Mouse (Mus musculus) C2C12 (cell line): ENCODE data around the gene Gpr153.

Experiments
- CTCF ChIP-seq: IDR thresholded peaks from one replicate; pipeline ENCODE4 v1.5.1; 2011; ENCODE audit not compliant: control insufficient read depth, insufficient read depth, insufficient read length
- MAX ChIP-seq: IDR thresholded peaks from one replicate; pipeline ENCODE4 v1.6.1; 2011; ENCODE audit warnings: mild to moderate bottlenecking, control low read depth

DNA sequence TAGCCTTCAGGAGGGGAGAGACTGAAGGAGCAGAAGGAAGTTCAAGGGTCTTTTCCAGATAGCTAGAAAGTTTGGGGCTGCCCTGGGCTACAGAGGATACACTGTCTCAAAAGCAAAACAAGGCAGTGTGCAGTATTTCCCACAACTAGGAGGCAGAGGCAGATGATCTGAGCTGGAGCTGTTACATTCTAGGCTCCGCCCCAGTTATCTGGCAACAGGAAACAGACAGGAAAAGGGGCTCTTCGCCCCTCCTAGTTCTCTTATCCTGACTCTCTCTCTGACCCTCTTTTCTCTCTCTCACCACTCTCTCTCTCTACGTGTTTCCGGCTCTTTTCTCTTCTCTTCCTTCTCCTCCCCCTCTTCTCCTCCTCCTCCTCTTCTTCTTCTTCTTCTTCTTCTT is 21.9 kb downstream of the Gpr153 start:
- TF ChIP-seq MAX (no peak), CTCF (no peak)
